Mouse (Mus musculus) E14TG2a.4 (cell line): ENCODE data around the gene Pigz.

Source experiments
- CTCF ChIP-seq: conservative IDR thresholded peaks from 2 replicates; pipeline ENCODE4 v1.5.1; 2014; ENCODE audit warnings: low read length
- NANOG ChIP-seq: IDR thresholded peaks from 2 replicates; pipeline ENCODE4 v1.6.1; 2014; ENCODE audit warnings: borderline replicate concordance, low read length, mixed read lengths
- POU5F1 ChIP-seq: IDR thresholded peaks from 2 replicates; pipeline ENCODE4 v1.6.1; 2014; ENCODE audit warnings: low read length, borderline replicate concordance

DNA sequence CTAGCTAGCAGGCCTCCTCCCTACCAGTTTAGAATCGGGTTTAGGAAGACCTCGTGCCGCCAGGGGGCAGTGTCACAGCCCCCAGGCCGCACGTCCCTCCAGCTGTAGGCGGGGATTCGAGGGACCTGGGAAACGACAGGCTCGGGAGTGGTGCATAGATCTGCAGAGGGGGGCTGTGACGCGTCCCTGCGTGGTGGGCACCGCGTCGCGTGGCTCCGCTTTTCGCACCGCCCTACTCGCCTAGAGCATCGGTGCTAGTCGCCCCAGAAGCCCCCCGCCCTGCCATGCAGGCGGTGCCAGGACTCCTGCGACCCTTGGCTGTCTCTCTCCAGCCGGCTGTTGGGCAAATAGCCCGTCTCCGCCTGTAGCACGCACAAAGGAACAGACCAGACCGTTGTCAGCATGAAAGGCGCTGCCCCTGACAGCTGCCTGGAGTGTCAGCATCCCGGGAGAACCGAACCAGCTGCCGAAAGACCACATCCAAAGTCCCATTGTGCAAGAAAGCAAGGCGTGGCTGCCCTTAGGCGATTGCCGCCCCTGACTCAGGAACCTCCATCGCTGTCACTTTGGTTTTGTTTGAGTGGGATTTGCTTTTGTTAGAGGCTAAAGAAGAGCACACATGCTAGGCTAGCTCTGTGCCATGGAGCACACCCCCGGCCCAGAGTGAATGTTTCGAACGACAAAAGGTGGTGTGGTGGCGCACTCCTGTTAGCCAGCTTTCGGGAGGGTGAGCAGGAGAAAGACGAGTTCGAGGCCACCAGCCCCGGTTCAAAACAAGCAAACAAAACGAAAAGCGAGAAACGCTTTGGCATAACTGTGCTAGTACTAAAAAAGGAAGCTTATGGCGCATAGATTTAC lies 582 bp upstream of the Pigz start:
- peak; percentile 83 for TF ChIP-seq CTCF
- no peak for TF ChIP-seq NANOG
- no peak for TF ChIP-seq POU5F1
